Mouse (Mus musculus) lung, embryonic 14.5 days (tissue): Measurements from ENCODE around the gene Xrcc3. TPM values are rescaled to one million over a fixed set of nuclear protein-coding genes. Genes with fewer than 3 reads are reported as not detected.

Experiments
- ATAC-seq: fragments of 200-750 bp; cut with Nextera tagmentation; 2 replicates; pipeline ENCODE4 v1.8.0; 2017; ENCODE audit warnings: mild to moderate bottlenecking, moderate TSS enrichment, moderate library complexity; ENCODE audit not compliant: insufficient read depth
- DNase-seq: peaks from one replicate; pipeline ENCODE4 v3.0.0-alpha.2; 2015
- H3K27ac ChIP-seq: fragments of 300-500 bp; sonication (generic); 2 replicates; pipeline ENCODE4 v1.5.1; 2014; ENCODE audit warnings: low read depth, mild to moderate bottlenecking, moderate library complexity
- H3K27me3 ChIP-seq: fragments of 300-500 bp; sonication (generic); 2 replicates; pipeline ENCODE4 v1.6.1; 2014; ENCODE audit warnings: low read length, control low read depth; ENCODE audit not compliant: insufficient read depth
- H3K36me3 ChIP-seq: fragments of 300-500 bp; sonication (generic); 2 replicates; pipeline ENCODE4 v1.6.1; 2014; ENCODE audit warnings: control low read depth; ENCODE audit not compliant: insufficient read depth
- H3K4me1 ChIP-seq: fragments of 300-500 bp; sonication (generic); 2 replicates; pipeline ENCODE4 v1.6.1; 2014; ENCODE audit warnings: antibody characterized with exemption, control low read depth; ENCODE audit not compliant: insufficient read depth
- H3K4me2 ChIP-seq: fragments of 300-500 bp; sonication (generic); 2 replicates; pipeline ENCODE4 v1.6.1; 2014; ENCODE audit warnings: mild to moderate bottlenecking
- H3K4me3 ChIP-seq: fragments of 300-500 bp; sonication (generic); 2 replicates; pipeline ENCODE4 v1.5.1; 2014; ENCODE audit warnings: low read depth, low read length
- H3K9ac ChIP-seq: fragments of 300-500 bp; sonication (generic); 2 replicates; pipeline ENCODE4 v1.6.1; 2014
- H3K9me3 ChIP-seq: fragments of 300-500 bp; sonication (generic); 2 replicates; pipeline ENCODE4 v1.6.1; 2016; ENCODE audit warnings: low read depth, low read length, control low read depth
- CTCF ChIP-seq: IDR thresholded peaks from 2 replicates; pipeline ENCODE4 v1.5.1; 2016; ENCODE audit warnings: antibody characterized with exemption, low read depth
- WGBS: fragments of 180-500 bp; shearing (Covaris S2); extraction: QIAGEN DNeasy Blood & Tissue Kit; methylation state at CpG from one replicate; pipeline ENCODE4 v1.1.7; 2014; 5-methylcytosine and 5-hydroxymethylcytosine counted together
- polyA plus RNA-seq: library from polyadenylated mRNA; unstranded; fragments of >200 nt; fragmentation: Nextera tagmentation; extraction: Ambion mirVana; gene quantifications from 2 replicates; pipeline ENCODE4 v1.2.1, GENCODE M21; 2014

Gene Xrcc3
- polyA plus RNA-seq, 1 experiment from 2014 or later, result 15.7 TPM

GRCm38 (mm10) chr12:111774845-111775244 is 38.8 kb downstream of the Xrcc3 start:
- WGBS, result 73% methylated on average over 15 of the region's 15 CpGs
- ATAC-seq (no peak), DNase-seq (no peak)

GRCm38 (mm10) chr12:111774156-111774555 is 39.5 kb downstream of the Xrcc3 start:
- WGBS, result 73% methylated on average over 16 of the region's 16 CpGs
- H3K9me3 ChIP-seq, result no peaks in the 10 kb centered on the region

More at GRCm38 (mm10) chr12:111774845-111775244, 38.8 kb downstream of the Xrcc3 start:
- H3K27me3 ChIP-seq, result no peaks in the 10 kb centered on the region
- H3K4me3 ChIP-seq, result no peak overlapping the region
- H3K36me3 ChIP-seq, result peaks cover 77% of the 10 kb centered on the region
- no peak overlapping the region for H3K9ac ChIP-seq
- H3K9me3 ChIP-seq, result no peaks in the 10 kb centered on the region
- no peak overlapping the region for H3K27ac ChIP-seq
- H3K4me1 ChIP-seq, result peaks cover 4% of the 10 kb centered on the region; the same call in 1 of the 2 replicates
- no peak for TF ChIP-seq CTCF
- H3K4me2 ChIP-seq, result no peak overlapping the region

GRCm38 (mm10) chr12:111770651-111771050 is 43.0 kb downstream of the Xrcc3 start:
- H3K9ac ChIP-seq, result no peak overlapping the region
- H3K36me3 ChIP-seq, result peaks cover 40% of the 10 kb centered on the region
- DNase-seq, result no peak
- H3K27ac ChIP-seq, result peak overlapping the region; percentile 51
- H3K27me3 ChIP-seq, result no peaks in the 10 kb centered on the region
- H3K4me2 ChIP-seq, result no peak overlapping the region
- ATAC-seq, result no peak
- no peak overlapping the region for H3K4me3 ChIP-seq
- TF ChIP-seq CTCF, result no peak
- no peaks in the 10 kb centered on the region for H3K9me3 ChIP-seq
- H3K4me1 ChIP-seq, result peaks cover 8% of the 10 kb centered on the region; the same call in 1 of the 2 replicates
- WGBS, result 69% methylated on average over 10 of the region's 10 CpGs

More at GRCm38 (mm10) chr12:111774156-111774555, 39.5 kb downstream of the Xrcc3 start:
- Histone ChIP-seq H3K27ac (no peak overlapping the region), H3K4me3 (no peak overlapping the region), H3K27me3 (no peaks in the 10 kb centered on the region), H3K36me3 (peaks cover 71% of the 10 kb centered on the region), H3K9ac (no peak overlapping the region), H3K4me1 (peaks cover 6% of the 10 kb centered on the region; the same call in 1 of the 2 replicates), H3K4me2 (no peak overlapping the region)
- DNase-seq (no peak), ATAC-seq (no peak)
- TF ChIP-seq CTCF, result no peak

GRCm38 (mm10) chr12:111769816-111770577 is 43.7 kb downstream of the Xrcc3 start:
- Histone ChIP-seq H3K4me2 (0 out of 2 replicates have a peak overlapping the region, but pooled peaks have one; percentile 5), H3K36me3 (peaks cover 34% of the 10 kb centered on the region), H3K27ac (peak overlapping the region; percentile 82), H3K9ac (no peak overlapping the region), H3K9me3 (no peaks in the 10 kb centered on the region), H3K4me3 (no peak overlapping the region), H3K27me3 (no peaks in the 10 kb centered on the region), H3K4me1 (peaks cover 8% of the 10 kb centered on the region; the same call in 1 of the 2 replicates)
- ATAC-seq (peak; percentile 82), DNase-seq (peak; percentile 76)
- WGBS, result 43% methylated on average over 8 of the region's 9 CpGs
- no peak for TF ChIP-seq CTCF

GRCm38 (mm10) chr12:111769306-111769705 is 44.4 kb downstream of the Xrcc3 start:
- Histone ChIP-seq H3K4me3 (no peak overlapping the region), H3K4me2 (no peak overlapping the region), H3K27me3 (no peaks in the 10 kb centered on the region), H3K36me3 (peaks cover 27% of the 10 kb centered on the region), H3K9me3 (no peaks in the 10 kb centered on the region), H3K27ac (peak overlapping the region; percentile 82), H3K4me1 (peaks cover 8% of the 10 kb centered on the region; the same call in 1 of the 2 replicates), H3K9ac (no peak overlapping the region)
- TF ChIP-seq CTCF, result peak; percentile 61
- peak; percentile 92 for DNase-seq
- ATAC-seq, result peak; percentile 67
- 27% methylated on average over 10 of the region's 10 CpGs for WGBS

GRCm38 (mm10) chr12:111768322-111768928 is 45.2 kb downstream of the Xrcc3 start:
- TF ChIP-seq CTCF, result no peak
- H3K27me3 ChIP-seq, result no peaks in the 10 kb centered on the region
- no peak overlapping the region for H3K9ac ChIP-seq
- no peak overlapping the region for H3K4me2 ChIP-seq
- peaks cover 8% of the 10 kb centered on the region; the same call in 1 of the 2 replicates for H3K4me1 ChIP-seq
- ATAC-seq, result no peak
- H3K36me3 ChIP-seq, result peaks cover 26% of the 10 kb centered on the region
- no peak overlapping the region; the same call in 1 of the 2 replicates for H3K27ac ChIP-seq
- DNase-seq, result no peak
- H3K4me3 ChIP-seq, result no peak overlapping the region
- no peaks in the 10 kb centered on the region for H3K9me3 ChIP-seq
- WGBS, result 84% methylated on average over 10 of the region's 10 CpGs
